Mouse (Mus musculus): ENCODE data around the gene Gm10778. TPM values are rescaled to one million over a fixed set of nuclear protein-coding genes. Genes with fewer than 3 reads are reported as not detected.
"Not testable (repeated sequence)": the region's sequence is repeated elsewhere in the genome, so short reads cannot be mapped to it uniquely, and the experiment has no call there.

The Gm10778 gene
- polyA plus RNA-seq, 1 experiment from 2014 or later = 2.9 TPM

GRCm38 (mm10) chr10:81642648-81643448 lies 6.0 kb upstream of the Gm10778 start:
- WGBS (ENCODE audit: missing documents) = 26% methylated on average over 19 of the region's 24 CpGs
- peak overlapping the region; percentile 58 for H3K27ac ChIP-seq
- H3K79me2 ChIP-seq (ENCODE audit: inconsistent target) = no peaks in the 10 kb centered on the region
- peak overlapping the region; percentile 62 for H3K4me3 ChIP-seq (ENCODE audit: inconsistent target)
- no peaks in the 10 kb centered on the region for H3K36me3 ChIP-seq (ENCODE audit: inconsistent target)

GRCm38 (mm10) chr10:81643449-81644055 lies 5.3 kb upstream of the Gm10778 start:
- H3K4me3 ChIP-seq (ENCODE audit: inconsistent target) = peak overlapping the region; percentile 62
- no peaks in the 10 kb centered on the region for H3K79me2 ChIP-seq (ENCODE audit: inconsistent target)
- under 1% methylated on average over 64 of the region's 75 CpGs for WGBS (ENCODE audit: missing documents)
- H3K36me3 ChIP-seq (ENCODE audit: inconsistent target) = no peaks in the 10 kb centered on the region
- peak overlapping the region; percentile 43 for H3K27ac ChIP-seq

- Histone ChIP-seq H3K36me3 (ENCODE audit: inconsistent target) (no peaks in the 10 kb centered on the region), H3K4me3 (ENCODE audit: inconsistent target) (peak overlapping the region; percentile 48), H3K79me2 (ENCODE audit: inconsistent target) (no peaks in the 10 kb centered on the region), H3K27ac (peak overlapping the region; percentile 43)
- WGBS (ENCODE audit: missing documents) = 63% methylated on average over 2 of the region's 2 CpGs
Measured at GRCm38 (mm10) chr10:81644162-81644561, 4.7 kb upstream of the Gm10778 start.

- H3K4me3 ChIP-seq (ENCODE audit: inconsistent target) = no peak overlapping the region
- peaks cover 4% of the 10 kb centered on the region; the same call in 1 of the 2 replicates for H3K79me2 ChIP-seq (ENCODE audit: inconsistent target)
- no peaks in the 10 kb centered on the region for H3K36me3 ChIP-seq (ENCODE audit: inconsistent target)
- H3K27ac ChIP-seq = no peak overlapping the region
- 96% methylated on average over 18 of the region's 18 CpGs for WGBS (ENCODE audit: missing documents)
Measured at GRCm38 (mm10) chr10:81644716-81645115, 4.1 kb upstream of the Gm10778 start.

GRCm38 (mm10) chr10:81645391-81645790 lies 3.5 kb upstream of the Gm10778 start:
- no peaks in the 10 kb centered on the region for H3K36me3 ChIP-seq (ENCODE audit: inconsistent target)
- 98% methylated on average over 4 of the region's 4 CpGs for WGBS (ENCODE audit: missing documents)
- H3K4me3 ChIP-seq (ENCODE audit: inconsistent target) = no peak overlapping the region
- H3K27ac ChIP-seq = no peak overlapping the region
- H3K79me2 ChIP-seq (ENCODE audit: inconsistent target) = peaks cover 11% of the 10 kb centered on the region

- WGBS (ENCODE audit: missing documents) = 93% methylated on average over 7 of the region's 7 CpGs
- no peak overlapping the region for H3K4me3 ChIP-seq (ENCODE audit: inconsistent target)
Measured at GRCm38 (mm10) chr10:81646015-81646555, 2.8 kb upstream of the Gm10778 start.

GRCm38 (mm10) chr10:81655178-81655577 lies 6.3 kb downstream of the Gm10778 start:
- Histone ChIP-seq H3K36me3 (ENCODE audit: inconsistent target) (no peaks in the 10 kb centered on the region; the same call in 1 of the 2 replicates), H3K27ac (no peak overlapping the region), H3K4me3 (ENCODE audit: inconsistent target) (no peak overlapping the region), H3K79me2 (ENCODE audit: inconsistent target) (peaks cover 73% of the 10 kb centered on the region)
- 97% methylated on average over 10 of the region's 10 CpGs for WGBS (ENCODE audit: missing documents)

More at GRCm38 (mm10) chr10:81646015-81646555, 2.8 kb upstream of the Gm10778 start:
- Histone ChIP-seq H3K36me3 (ENCODE audit: inconsistent target) (no peaks in the 10 kb centered on the region), H3K79me2 (ENCODE audit: inconsistent target) (peaks cover 18% of the 10 kb centered on the region), H3K27ac (no peak overlapping the region)

GRCm38 (mm10) chr10:81656174-81656573 lies 7.3 kb downstream of the Gm10778 start:
- Histone ChIP-seq H3K27ac (no peak overlapping the region), H3K4me3 (ENCODE audit: inconsistent target) (no peak overlapping the region), H3K36me3 (ENCODE audit: inconsistent target) (no peaks in the 10 kb centered on the region; the same call in 1 of the 2 replicates), H3K79me2 (ENCODE audit: inconsistent target) (peaks cover 65% of the 10 kb centered on the region)
- 100% methylated on average over 2 of the region's 2 CpGs for WGBS (ENCODE audit: missing documents)

- H3K36me3 ChIP-seq (ENCODE audit: inconsistent target) = not testable (repeated sequence)
Measured at GRCm38 (mm10) chr10:81687114-81687513, 38.3 kb downstream of the Gm10778 start.

GRCm38 (mm10) chr10:81704531-81705301 lies 55.9 kb downstream of the Gm10778 start, which contains the start of gene Zfp433:
TSS of gene Zfp433 (plus strand) at chr10:81704825.
- H3K4me3 ChIP-seq (ENCODE audit: inconsistent target); H3K36me3 ChIP-seq (ENCODE audit: inconsistent target); H3K79me2 ChIP-seq (ENCODE audit: inconsistent target); H3K27ac ChIP-seq: not testable (repeated sequence)
- WGBS (ENCODE audit: missing documents) = no CpG with 5 or more reads among the region's 46 CpGs

More at GRCm38 (mm10) chr10:81687114-81687513, 38.3 kb downstream of the Gm10778 start:
- H3K27ac ChIP-seq; H3K79me2 ChIP-seq (ENCODE audit: inconsistent target); H3K4me3 ChIP-seq (ENCODE audit: inconsistent target): not testable (repeated sequence)
- WGBS (ENCODE audit: missing documents) = no CpG with 5 or more reads among the region's 18 CpGs

Other genes with a start within 250 kb of the Gm10778 start
- gene Nfic, start 193.4 kb upstream of the Gm10778 start, polyA plus RNA-seq (2018) = 33.6 to 60.6 TPM (median 57.7 TPM) in 3 replicates
- gene Celf5, start 166.3 kb upstream of the Gm10778 start, polyA plus RNA-seq (2018) = 0.04 TPM in 1 of 3 replicates, not detected in the others
- 54.5 to 93.3 TPM (median 77.1 TPM) in 3 replicates for gene Ncln, start 152.7 kb upstream of the Gm10778 start, polyA plus RNA-seq (2018)
- gene S1pr4, start 148.9 kb upstream of the Gm10778 start, polyA plus RNA-seq (2018) = 0.14 to 0.26 TPM (median 0.14 TPM) in 3 replicates
- 4.6 to 16.6 TPM (median 10.2 TPM) in 3 replicates for gene Gna15, start 124.8 kb upstream of the Gm10778 start, polyA plus RNA-seq (2018)
- gene Gna11, start 103.9 kb upstream of the Gm10778 start, polyA plus RNA-seq (2018) = 3.5 to 6.3 TPM (median 6.2 TPM) in 3 replicates
- 301 to 334 TPM (median 303 TPM) in 3 replicates for gene Aes, start 89.6 kb upstream of the Gm10778 start, polyA plus RNA-seq (2018)
- 1.3 to 3.9 TPM (median 3.6 TPM) in 3 replicates for gene Tle2, start 74.5 kb upstream of the Gm10778 start, polyA plus RNA-seq (2018)
- 9.8 to 17.4 TPM (median 16.7 TPM) in 3 replicates for gene Tle6, start 48.0 kb upstream of the Gm10778 start, polyA plus RNA-seq (2018)
- 0.30 to 0.55 TPM (median 0.40 TPM) in 3 replicates for gene BC025920, start 42.8 kb upstream of the Gm10778 start, polyA plus RNA-seq (2018)
- 7.3 to 9.1 TPM (median 8.1 TPM) in 3 replicates for gene Sirt6, start 21.3 kb upstream of the Gm10778 start, polyA plus RNA-seq (2018)
- gene Ankrd24, start 20.5 kb upstream of the Gm10778 start, polyA plus RNA-seq (2018) = 10.3 to 12.0 TPM (median 11.5 TPM) in 3 replicates
- 3.1 to 4.4 TPM (median 3.4 TPM) in 3 replicates for gene Zfp433, start 55.8 kb downstream of the Gm10778 start, polyA plus RNA-seq (2018)
- gene Gm3055, start 122.1 kb downstream of the Gm10778 start, polyA plus RNA-seq (2018) = 1.6 to 1.7 TPM (median 1.6 TPM) in 3 replicates
- 0.66 to 0.87 TPM (median 0.84 TPM) in 3 replicates for gene Gm4767, start 163.1 kb downstream of the Gm10778 start, polyA plus RNA-seq (2018)
- 2.3 to 3.4 TPM (median 2.4 TPM) in 3 replicates for gene Gm32687, start 214.9 kb downstream of the Gm10778 start, polyA plus RNA-seq (2018)